Mouse (Mus musculus) thymus, postnatal 4 days (tissue): ENCODE data around the gene Fam57b.

Experiments used
- DNase-seq: peaks from one replicate; pipeline ENCODE4 v3.0.0; 2021

Gene Fam57b

DNA sequence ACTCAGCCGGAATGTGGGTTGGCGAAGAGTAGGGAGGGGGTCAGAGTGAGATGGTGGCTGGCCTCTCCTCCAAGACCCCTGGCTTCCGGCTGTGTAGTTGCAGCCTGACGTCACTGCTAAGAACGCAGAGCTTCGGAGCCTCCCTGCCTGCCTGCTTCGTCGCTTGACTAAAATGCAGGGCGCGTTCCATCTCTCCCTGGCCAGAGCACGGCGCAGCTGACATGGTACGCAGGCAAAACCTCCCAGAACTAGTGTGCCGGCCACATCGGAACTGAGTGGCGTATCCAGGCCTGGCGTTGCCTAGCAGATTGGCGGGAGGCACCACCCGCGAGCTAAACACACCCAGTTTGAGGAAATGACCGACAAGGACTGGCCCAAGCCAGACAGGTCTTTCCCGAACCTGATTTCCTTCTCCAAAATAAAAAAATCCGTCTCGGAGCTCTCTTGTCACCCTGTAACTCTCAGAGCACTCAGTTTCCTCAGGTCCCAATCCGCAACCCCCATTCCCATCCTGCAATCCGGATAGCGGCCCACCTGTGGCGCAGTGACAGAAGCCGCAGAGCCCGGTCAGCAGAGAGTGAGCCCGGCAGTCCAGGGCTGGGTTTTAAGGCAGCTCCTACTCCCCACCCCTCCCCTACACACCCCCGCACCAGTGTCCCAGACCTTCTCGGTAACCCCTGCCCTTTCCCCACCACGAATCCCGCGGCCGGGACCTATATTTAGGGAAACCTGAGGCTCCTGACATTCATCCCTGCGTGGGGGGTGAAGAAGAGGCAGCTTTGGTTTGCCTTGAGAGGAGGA is 2.2 kb downstream of the Fam57b start:
- peak; percentile 51 for DNase-seq

DNA sequence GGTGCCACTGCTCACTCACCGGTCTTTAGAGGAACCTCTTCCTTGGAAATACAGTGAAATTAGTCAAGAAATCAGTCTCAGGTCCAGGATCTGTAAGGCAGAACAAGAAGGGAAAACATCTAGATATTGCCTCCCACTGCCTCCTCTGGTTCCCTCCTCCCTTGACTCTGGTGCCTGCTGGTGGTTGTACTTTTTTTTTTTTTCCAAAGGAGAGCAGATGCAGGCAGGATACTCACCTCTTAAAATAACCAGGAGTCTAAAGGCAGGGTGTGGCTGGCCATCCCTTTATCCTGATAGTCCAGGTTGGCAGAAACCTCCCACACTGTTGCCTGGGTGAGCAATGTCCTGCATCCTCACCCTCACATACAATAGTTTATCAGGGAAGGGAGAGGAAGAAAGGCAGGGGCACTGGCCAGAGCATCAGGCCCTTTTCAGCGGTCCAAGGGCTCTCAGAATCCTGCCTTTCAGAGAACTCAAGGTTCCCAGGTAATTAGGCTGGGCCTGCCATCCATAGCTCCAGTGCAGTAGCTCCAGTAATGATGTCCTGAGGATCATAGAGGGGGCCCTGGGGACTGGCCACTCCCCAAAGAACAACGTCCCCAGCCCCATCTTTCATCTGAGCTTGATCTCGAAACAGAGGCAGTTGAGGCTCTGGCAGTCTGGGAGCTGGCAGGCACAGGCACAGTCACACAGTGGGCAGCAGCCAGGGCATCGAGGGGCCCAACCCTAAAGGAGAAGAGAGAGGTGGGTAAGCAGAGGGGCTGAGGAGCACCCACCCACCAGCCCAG is 3.0 kb downstream of the Fam57b start:
- no peak for DNase-seq

DNA sequence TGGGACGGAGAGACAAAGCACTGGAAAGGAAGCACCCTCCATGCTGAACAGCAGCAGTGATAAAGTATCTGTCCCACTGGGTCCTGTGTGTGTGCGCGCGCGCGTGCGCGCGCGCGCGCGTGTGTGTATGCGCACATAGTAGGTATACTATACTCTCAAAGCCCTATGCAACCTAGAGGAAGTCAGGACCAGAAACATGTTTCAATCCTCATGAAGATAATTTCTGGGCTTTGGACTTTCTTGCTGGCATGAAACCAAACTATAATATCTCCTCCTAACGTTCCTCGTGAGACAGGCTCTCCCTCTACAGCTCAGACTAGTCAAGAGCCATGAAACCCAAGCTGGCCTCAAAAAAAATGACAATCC is 3.6 kb downstream of the Fam57b start:
- DNase-seq, result no peak

DNA sequence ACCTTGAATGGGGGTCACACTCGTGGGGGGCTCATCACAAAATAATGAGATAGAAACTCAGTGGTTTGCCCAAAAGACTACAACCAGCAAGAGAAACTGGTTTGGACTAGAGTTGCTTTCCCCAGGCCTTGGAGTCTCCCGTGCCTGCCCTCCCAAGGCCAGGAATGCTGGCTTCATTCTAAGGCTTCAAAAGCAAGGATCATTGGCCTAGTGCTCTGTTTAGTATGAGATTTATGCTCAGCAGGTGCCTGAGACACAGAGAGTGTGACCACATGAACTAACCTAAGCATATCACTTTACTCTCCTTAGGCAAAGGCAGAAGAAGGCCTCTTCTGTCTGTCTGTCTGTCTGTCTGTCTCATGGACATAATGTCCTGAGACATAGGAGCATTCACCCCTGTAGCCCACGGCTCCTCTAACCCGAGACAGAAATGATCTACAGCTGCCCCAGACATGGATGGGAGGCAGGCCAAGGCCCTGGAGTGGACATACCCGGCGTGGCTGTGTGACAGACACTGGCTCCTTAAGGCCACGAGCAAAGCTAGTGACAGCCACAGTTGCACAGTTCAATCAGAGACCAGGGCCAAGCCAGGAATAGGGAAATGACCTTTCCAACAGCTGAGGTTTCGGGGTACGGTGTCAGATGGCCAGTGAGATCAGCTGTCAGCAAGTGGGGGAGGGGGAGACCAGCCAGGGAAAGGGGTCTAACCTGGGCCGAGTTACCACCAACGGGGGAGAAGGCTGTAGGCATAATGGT is 4.8 kb downstream of the Fam57b start:
- DNase-seq, result no peak

DNA sequence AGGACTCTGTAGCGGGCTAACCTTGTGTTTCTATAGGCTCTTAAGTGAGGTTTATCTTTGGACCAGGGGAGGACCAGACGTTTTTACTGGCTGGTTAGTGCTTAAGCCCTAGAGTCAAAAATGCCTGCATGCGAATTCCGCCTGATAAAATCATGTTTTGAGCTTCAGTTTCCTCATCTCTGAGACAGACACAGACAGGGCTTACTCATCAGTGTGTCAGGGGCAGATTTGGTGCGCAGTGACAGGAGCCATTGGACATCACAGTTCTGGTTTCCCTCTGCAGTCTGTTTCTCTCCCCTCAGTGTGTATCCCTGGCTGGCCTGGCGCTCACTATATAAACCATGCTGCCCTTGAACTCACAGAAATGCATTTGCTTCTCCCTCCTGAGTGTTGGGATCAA is 5.7 kb downstream of the Fam57b start:
- no peak for DNase-seq

DNA sequence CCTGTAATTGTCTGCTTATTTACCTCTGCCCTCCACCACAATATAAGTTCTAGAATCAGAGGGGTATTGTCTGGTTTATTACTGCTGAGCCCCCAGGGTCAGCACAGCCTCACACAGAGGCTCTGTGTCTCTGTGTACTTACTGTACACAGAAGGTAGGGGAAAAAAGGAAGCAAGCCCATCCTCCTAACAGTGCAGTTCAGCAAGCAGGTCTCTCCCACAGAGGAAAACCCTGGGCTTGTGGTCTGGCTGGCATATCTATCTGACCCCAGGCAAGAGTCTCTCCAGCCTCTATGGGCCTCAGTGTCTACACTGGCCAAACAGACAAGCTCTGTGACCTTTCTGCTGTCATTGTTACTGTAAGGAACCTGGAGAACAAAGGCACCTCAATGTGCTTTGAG is 6.3 kb downstream of the Fam57b start:
- no peak for DNase-seq

DNA sequence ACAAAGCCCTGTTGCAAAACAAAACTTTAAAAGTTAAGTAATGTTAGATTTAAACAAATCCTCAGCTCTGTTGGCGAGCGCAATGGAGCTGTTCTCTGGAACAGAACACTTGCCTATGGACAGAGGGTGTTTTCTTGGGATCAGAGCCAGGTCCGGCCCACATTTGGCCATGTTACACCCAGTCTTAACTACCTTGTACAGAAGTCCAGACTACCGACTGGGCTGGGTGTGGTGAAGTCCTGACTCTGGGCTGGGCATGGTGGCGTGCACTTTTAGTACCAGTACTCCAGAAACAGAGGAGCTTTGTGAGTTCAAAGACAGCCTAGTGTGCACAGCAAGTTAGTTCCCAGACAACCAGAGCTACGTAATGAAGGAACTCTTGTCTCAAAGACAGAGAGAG is 9.5 kb downstream of the Fam57b start:
- no peak for DNase-seq

DNA sequence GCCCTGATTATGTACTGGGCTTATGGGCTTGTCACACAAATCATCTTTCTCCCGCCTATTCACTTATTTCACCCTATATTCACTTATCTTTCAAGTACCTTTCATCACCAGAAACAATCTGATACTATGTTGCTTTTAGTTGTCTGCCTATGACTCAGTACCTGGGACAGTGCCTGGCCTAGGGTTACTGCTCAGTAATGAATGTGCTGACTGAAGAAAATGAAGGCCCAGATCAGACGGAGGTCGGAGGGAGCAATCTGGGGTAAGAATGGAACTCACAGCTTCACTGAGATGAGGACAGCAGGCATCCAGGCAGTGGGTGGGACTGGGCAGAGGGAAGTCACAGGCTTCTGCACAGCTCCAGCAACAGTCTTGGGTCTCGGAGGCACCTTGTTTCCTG is 9.9 kb downstream of the Fam57b start:
- DNase-seq, result no peak

DNA sequence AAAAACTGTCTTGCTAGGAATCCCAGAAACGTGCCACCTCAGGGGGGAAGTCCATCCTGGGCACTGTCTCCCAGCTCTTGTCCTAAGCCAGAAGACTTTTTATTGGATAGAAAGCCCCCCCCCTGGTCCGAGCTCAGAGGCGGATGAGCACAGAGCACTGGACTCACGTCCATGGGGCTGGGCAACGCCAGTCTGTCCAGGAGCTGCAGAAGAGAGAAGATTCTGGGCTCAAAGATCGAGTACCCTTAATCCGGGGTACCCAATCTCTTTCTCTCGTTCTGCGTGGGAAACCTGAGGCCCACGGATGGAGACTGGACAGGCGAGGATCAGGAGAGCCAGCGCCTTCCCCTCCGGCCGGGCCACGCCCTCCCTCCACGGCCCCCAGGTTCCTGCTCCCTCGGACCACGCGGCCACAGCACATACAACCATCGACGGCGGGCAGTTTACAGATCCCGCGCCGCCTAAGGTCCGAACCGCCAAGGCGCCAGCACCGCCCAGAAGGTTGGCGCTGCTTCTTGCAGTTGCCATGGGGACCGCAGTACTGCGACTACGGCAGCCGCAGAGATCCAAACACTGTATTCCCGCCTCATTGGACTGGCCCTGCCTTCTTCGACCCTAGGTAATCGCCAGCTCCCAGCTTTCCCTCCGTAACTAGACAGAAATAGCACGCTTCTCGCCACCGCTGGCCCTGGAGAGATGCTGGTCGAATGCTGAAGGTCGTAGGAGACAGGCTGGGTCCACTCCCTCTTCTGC is 11.4 kb downstream of the Fam57b start:
- peak; percentile 61 for DNase-seq

DNA sequence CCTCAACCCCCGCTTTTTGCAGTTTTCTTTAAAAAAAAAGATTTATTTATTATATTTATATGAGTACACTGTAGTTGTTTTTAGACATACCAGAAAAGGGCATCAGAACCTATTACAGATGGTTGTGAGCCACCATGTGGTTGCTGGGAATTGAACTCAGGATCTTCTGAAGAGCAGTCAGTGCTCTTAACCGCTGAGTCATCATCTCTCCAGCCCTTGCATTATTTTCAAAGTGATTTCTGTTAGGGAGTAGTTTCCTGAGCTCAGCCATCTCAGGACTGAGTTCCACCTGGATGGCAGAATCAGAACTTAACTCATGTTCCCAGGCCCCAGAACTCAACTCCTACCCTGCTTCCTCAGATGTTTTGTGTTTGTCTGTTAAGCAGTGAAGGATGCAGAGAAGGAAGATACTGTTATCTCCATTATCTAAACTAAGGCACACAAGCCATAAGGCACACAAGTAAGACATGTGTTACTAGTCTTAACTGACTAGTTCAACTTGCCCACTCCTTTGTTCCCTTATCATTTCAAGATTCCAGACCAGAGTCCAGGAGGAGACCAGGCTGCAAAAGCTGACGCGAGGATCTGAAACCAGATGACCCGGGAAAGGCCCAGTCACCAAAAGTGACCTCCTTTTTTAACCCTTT is 12.4 kb downstream of the Fam57b start:
- DNase-seq, result no peak

DNA sequence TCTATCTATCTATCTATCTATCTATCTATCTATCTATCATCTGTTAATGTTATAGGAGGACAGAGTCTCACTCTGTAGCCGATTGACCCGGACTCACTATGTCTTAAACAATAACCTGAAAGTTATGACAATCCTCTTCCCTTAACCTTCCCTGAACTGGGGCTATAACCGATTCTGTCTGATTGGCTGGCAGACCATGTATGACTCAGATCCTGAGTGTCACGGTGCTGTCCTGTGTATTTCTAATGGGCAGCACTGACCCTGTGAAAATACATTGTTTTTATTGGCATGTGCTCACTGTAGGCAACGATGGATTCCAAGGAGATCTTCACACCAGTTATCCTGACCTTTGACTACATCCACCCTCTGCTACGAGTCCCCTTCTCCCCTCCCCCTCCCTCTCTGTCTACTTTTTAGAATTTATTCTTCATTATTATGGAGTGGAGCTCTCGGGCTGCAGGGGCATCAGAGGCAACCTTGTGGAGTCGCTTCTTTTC is 18.3 kb downstream of the Fam57b start:
- no peak for DNase-seq

DNA sequence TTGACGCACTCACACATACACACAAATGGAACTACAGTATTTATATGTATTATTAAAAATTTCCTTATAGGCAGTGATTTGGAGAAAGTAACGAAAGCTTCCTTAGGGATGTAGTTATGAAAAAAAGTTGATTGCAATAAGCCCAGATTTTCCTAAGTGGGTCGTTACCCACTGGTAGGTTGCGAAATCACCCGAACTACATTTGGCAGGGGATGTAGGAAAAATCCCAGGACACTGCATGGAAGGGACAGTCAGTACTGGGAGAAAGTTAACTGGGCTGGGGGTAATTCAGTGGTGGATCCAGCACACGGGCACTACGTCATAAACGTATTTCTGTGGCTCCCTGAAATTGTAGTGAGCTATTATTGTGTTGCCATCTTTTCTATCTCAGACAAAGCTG is 19.0 kb downstream of the Fam57b start:
- DNase-seq, result no peak

DNA sequence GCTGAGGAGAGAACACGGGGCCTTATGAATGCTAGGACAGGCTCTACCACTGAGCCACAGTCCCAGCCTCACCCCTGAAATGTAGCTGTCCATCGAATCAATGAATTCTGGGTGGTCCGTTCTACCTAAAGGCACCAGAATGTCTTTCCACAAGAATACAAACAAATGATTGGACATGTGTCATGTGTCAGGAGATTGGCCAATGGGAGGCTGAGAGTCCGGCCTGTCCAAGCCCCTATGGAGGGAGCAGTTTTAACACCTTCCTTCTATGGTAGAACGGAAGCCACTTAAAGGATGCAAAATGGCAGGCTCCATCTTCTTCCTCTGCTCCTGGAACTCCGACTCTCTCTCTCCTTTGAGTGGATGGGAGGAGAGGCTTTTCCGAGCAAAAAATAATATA is 20.1 kb downstream of the Fam57b start:
- no peak for DNase-seq

DNA sequence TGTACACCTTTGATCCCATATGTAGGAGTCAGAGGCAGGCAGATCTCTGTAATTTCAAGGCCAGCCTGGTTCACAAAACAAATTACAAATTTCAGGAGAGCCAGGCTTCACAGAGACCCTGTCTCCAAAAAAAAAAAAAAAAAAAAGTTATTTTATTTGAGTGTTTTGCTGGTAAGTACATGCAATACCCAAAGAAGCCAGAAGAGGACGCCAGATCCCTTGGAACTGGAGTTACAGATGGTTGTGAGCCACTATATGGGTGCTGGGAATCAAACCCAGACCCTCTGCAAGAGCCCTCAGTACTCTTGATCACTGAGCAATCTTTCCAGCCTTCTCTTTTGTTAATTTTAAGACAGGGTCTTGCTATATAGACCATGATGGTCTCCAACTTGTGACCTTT is 21.4 kb downstream of the Fam57b start:
- no peak for DNase-seq

DNA sequence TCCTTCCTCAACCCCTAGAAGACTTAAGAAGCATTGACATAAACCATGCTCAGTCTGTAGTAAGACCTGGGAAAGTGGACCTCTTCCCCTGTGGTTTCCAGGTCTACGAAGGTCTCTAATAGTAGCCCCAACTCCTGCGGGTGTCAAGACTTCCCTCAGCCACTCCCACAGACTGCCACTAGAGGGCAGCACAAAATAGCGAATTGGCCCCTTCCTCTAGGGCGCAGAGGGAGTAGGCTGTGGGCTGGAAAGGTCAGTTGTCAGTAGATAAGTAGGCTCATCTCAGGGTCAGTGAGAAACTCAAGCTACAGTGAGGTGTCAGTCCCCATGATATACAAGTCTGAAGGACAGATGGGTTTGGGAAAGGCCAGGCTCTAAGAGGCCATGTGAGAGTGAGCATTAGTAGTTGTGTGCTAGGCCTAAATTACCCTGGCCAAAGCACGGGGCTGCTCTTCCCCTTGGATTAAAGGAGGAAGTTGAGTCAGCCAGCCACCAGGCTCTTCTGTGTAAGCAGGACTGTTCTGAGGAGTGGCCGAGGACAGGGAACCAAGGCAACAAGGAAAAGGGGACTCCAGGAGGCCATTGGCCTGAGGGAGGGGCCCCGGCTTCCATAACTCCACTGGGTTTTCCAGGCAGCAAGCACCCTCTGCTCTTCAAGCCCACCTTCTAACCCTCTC is 24.5 kb downstream of the Fam57b start:
- peak; percentile 87 for DNase-seq

DNA sequence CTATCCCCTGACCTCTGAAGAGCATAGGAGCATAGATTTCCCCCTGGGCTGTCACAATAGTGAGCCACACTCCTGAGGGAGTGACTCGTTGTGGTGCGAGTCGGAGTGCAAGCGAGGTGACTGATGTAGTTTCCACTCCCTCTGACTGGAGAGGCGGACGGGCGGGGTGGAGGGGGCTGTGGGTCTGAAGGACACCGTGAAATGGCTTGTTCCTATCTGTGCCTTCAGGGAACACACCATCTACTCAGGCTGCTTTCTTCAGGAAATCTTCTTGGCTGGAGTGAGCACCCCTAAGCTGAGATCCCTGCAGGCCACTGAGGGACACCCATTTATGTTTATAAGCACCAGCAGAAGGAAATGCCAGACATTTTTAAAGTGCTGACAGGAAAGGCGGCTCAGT is 25.3 kb downstream of the Fam57b start:
- DNase-seq, result no peak

DNA sequence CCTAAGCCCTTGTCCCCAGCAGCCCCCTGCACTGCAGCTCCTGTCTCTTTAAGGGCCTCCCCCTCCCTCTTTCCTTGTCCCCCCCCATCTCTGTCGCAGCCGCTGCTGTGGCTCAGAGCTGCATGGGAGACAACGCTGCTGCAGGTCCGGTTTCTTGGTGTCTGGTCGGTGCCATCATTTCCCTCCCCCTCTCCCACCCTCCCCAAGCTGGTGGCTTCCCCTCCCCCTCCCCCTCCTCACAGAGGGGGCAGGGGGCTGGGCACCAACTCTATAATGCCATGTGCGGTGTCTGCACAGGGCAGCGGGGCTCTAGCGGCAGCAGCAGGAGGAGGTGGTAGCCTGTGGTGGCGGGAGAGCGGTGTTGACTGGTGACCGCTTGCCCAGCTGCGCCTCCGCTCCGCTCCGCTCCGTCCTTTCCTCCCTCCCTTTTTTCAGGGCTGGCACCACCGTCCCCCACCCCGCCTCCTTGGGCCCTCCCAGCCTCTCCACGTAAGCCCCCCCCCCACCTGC is 25.8 kb downstream of the Fam57b start:
- DNase-seq, result no peak

DNA sequence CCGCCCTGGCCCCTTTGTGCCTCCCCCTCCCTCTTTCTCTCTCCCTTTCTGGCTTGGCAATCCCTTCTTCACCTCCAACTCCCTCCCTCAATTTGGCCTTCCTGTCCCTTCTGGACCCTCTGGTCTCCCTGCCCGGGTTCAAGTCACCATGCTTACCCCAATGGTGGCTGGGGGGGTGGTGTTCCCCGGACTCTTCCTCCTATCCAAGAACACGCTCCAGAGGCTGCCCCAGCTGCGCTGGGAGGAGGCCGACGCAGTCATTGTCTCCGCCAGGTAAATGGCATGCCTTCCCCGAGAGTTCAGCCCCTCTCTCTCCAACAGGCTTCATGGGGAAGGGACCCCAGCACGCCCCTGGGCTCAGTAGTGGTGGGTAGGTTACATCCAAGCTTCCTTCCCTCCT is 26.5 kb downstream of the Fam57b start:
- no peak for DNase-seq

DNA sequence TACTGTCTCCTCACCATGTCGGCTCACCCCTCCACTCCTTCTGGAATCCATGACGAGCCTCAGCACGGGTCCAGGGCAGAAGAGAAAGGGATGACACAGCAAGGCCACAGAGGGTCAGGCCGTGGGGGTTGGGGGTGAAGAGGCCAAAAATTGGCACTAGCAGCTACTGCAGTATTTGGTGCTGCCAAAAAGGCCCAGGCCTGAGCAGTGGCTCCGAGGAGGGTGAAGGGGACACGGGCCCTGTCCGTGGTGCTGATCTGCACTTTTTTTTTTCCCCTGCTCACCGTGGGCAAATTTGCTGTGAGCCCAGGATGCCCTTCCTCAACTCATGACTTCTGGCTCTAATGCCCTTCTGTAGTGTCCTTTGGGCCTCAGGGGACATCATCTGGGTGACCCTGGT is 27.9 kb downstream of the Fam57b start:
- DNase-seq, result peak; percentile 66

DNA sequence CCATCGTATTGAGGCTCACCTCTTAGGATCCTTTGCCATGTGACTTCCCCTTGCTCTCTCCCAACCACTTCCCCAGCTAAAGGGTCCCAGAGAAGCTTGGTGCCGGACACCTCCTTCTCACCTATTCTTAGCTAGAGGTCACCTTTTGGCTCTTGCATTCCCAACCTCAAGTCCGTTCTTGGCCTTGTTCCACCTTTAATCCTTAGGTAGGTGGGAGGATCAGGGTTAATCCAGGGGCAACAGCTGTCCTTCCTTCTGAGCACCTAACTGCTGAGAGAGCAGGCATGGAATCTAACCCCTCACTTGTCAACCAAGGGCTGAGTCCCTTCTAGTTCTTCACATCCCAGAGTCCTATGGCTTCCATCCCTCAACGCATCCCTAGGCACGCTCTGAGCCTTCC is 28.5 kb downstream of the Fam57b start:
- DNase-seq, result no peak

DNA sequence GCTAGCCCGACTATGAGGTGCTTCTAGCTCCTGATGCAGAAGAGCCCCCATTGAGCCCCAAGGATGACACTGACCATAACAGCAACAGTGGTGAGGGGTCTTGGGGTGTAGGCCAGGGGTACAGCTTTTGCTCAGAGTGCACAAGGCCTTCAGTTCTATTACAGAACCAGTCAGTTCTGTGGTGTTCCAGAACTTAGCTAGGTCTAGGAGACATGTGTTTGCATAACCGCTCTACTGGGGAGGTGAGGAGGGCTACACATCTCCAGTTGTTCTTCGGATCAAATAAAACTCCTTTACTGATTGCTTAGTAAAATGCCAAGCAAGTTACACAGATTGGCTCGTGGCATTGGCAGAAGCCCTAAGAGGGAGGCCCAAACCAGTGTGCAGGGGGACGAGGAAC is 34.1 kb downstream of the Fam57b start, which contains the start of gene 4930451I11Rik:
Gene 4930451I11Rik, minus strand, starts transcription at position 101 of the 400 bp plus-strand sequence.
- no peak for DNase-seq
